Mouse (Mus musculus): ENCODE data around the gene Zfp568. TPM values are rescaled to one million over a fixed set of nuclear protein-coding genes. Genes with fewer than 3 reads are reported as not detected.

The Zfp568 gene
- total and polyA plus RNA-seq, 3 experiments, result 10.6 to 12.6 (median 11.5) TPM

DNA sequence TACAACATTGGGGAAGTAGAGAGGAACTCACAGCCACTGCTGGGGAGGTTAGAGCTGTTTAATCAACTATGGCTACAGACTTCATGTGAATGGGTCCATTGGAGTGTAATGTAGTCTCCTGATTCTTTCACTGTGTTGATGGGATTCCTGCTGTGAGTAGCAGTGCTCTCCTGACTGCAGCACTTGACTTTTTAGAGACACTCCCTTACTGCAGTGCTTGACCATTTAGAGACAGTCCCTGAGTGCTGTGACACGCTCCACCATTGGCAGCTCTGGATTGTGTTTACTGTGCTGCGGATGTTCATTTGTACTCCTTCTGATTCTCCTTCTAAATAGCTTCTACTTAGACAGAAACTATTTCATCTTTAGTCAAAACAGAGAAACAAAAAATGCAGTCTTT lies 41.0 kb upstream of the Zfp568 start:
- no peak overlapping the region for H3K9ac ChIP-seq (ENCODE audit: insufficient read depth, low read depth)
- TF ChIP-seq MXI1 (IDR thresholded peaks at IDR 0.05; ENCODE audit: low read depth, low read length) (no peak), USF1 (IDR thresholded peaks at IDR 0.05; ENCODE audit: low read depth, low read length) (no peak), PAX5 (IDR thresholded peaks at IDR 0.05; ENCODE audit: low read length) (no peak), MYC (IDR thresholded peaks at IDR 0.05; ENCODE audit: low read depth, low read length) (no peak), MAFK (IDR thresholded peaks at IDR 0.05; ENCODE audit: insufficient replicate concordance, low read length) (no peak)
- H3K4me2 ChIP-seq (ENCODE audit: insufficient read depth, low read depth, poor library complexity, severe bottlenecking), result no peak overlapping the region
- no peak for DNase-seq (ENCODE audit: extremely low read depth)
- H3K4me1 ChIP-seq (ENCODE audit: control insufficient read depth in 1 of 2, insufficient read depth in 2 of 2), result peaks cover 15 to 25% of the 10 kb centered on the region in 2 experiments
- H3K9me3 ChIP-seq (replicated peaks; ENCODE audit: low read length), result peaks cover 4% of the 10 kb centered on the region
- in situ Hi-C loops (cut with MboI; ENCODE audit: low pct_ligation_motif_present, low pct_unique_long_range_greater_than_20kb, low sequenced_read_pairs), result no loop called here
- H3K27me3 ChIP-seq (replicated peaks), result no peaks in the 10 kb centered on the region
- H3K27ac ChIP-seq (ENCODE audit: insufficient read depth, low read depth), result no peak overlapping the region
- dilution Hi-C loops (cut with MboI; ENCODE audit: extremely low pct_ligation_motif_present, extremely low pct_unique_long_range_greater_than_20kb, low sequenced_read_pairs), result no loop called here
- no peak overlapping the region for H3K4me3 ChIP-seq (replicated peaks in 1 of 3; ENCODE audit: low read depth in 2 of 3, low read length in 2 of 3, poor library complexity in 1 of 3)
- H3K36me3 ChIP-seq (replicated peaks in 1 of 2; ENCODE audit: control insufficient read depth in 1 of 2, insufficient read depth in 1 of 2, low read length in 1 of 2), result peaks cover 20 to 52% of the 10 kb centered on the region in 2 experiments
- no peaks in the 10 kb centered on the region for H3K79me2 ChIP-seq (replicated peaks; ENCODE audit: control insufficient read depth, extremely low read depth, insufficient read depth, poor library complexity, severe bottlenecking)

- dilution Hi-C loops (cut with MboI; ENCODE audit: extremely low pct_ligation_motif_present, extremely low pct_unique_long_range_greater_than_20kb, low sequenced_read_pairs) (no loop called here), in situ Hi-C loops (cut with MboI; ENCODE audit: low pct_ligation_motif_present, low pct_unique_long_range_greater_than_20kb, low sequenced_read_pairs) (no loop called here)
- TF ChIP-seq MYC (IDR thresholded peaks at IDR 0.05; ENCODE audit: low read depth, low read length), result no peak
- no peak for TF ChIP-seq POLR2A (IDR thresholded peaks at IDR 0.05; ENCODE audit: low read depth, low read length)
- no peak for TF ChIP-seq MAX (IDR thresholded peaks at IDR 0.05; ENCODE audit: low read length)
- no peak for TF ChIP-seq E2F4 (IDR thresholded peaks at IDR 0.05; ENCODE audit: insufficient replicate concordance, low read depth, low read length)
Observed at GRCm38 (mm10) chr7:29943720-29944119, 40.0 kb upstream of the Zfp568 start.

GRCm38 (mm10) chr7:29944201-29944600 lies 39.6 kb upstream of the Zfp568 start:
- dilution Hi-C loops (cut with MboI; ENCODE audit: extremely low pct_ligation_motif_present, extremely low pct_unique_long_range_greater_than_20kb, low sequenced_read_pairs), result no loop called here
- Histone ChIP-seq H3K79me2 (replicated peaks; ENCODE audit: control insufficient read depth, extremely low read depth, insufficient read depth, poor library complexity, severe bottlenecking) (no peaks in the 10 kb centered on the region), H3K27ac (ENCODE audit: insufficient read depth, low read depth) (no peak overlapping the region), H3K4me2 (ENCODE audit: insufficient read depth, low read depth, poor library complexity, severe bottlenecking) (no peak overlapping the region), H3K9ac (ENCODE audit: insufficient read depth, low read depth) (no peak overlapping the region), H3K4me1 (ENCODE audit: control insufficient read depth in 1 of 2, insufficient read depth in 2 of 2) (peaks cover 11 to 12% of the 10 kb centered on the region in 2 experiments), H3K36me3 (replicated peaks in 1 of 2; ENCODE audit: control insufficient read depth in 1 of 2, insufficient read depth in 1 of 2, low read length in 1 of 2) (peaks cover 22 to 60% of the 10 kb centered on the region in 2 experiments), H3K27me3 (replicated peaks) (no peaks in the 10 kb centered on the region), H3K4me3 (replicated peaks in 1 of 3; ENCODE audit: low read depth in 2 of 3, low read length in 2 of 3, poor library complexity in 1 of 3) (no peak overlapping the region), H3K9me3 (replicated peaks; ENCODE audit: low read length) (peaks cover 4% of the 10 kb centered on the region)
- no peak for DNase-seq (ENCODE audit: extremely low read depth)
- in situ Hi-C loops (cut with MboI; ENCODE audit: low pct_ligation_motif_present, low pct_unique_long_range_greater_than_20kb, low sequenced_read_pairs), result no loop called here
- no peak for TF ChIP-seq SMC3 (IDR thresholded peaks at IDR 0.05; ENCODE audit: low read depth, low read length)
- TF ChIP-seq BHLHE40 (IDR thresholded peaks at IDR 0.05; ENCODE audit: low read depth, low read length), result no peak
- no peak for TF ChIP-seq MXI1 (IDR thresholded peaks at IDR 0.05; ENCODE audit: low read depth, low read length)
- no peak for TF ChIP-seq ETS1 (conservative IDR thresholded peaks at IDR 0.05; ENCODE audit: low read depth, low read length)
- no peak for TF ChIP-seq KAT2A (IDR thresholded peaks at IDR 0.05; ENCODE audit: insufficient replicate concordance, low read length)
- no peak for TF ChIP-seq UBTF (IDR thresholded peaks at IDR 0.05; ENCODE audit: low read depth, low read length)
- no peak for TF ChIP-seq EP300 (IDR thresholded peaks at IDR 0.05; ENCODE audit: low read length)
- TF ChIP-seq ZMIZ1 (IDR thresholded peaks at IDR 0.05; ENCODE audit: low read depth, low read length), result no peak
- no peak for TF ChIP-seq ZNF384 (IDR thresholded peaks at IDR 0.05; ENCODE audit: low read depth, low read length)
- TF ChIP-seq ELF1 (IDR thresholded peaks at IDR 0.05; ENCODE audit: low read depth, low read length), result no peak
- TF ChIP-seq ZC3H11A (IDR thresholded peaks at IDR 0.05; ENCODE audit: low read depth, low read length), result no peak
- TF ChIP-seq RAD21 (IDR thresholded peaks at IDR 0.05; ENCODE audit: low read depth, low read length), result no peak
- no peak for TF ChIP-seq JUN (IDR thresholded peaks at IDR 0.05; ENCODE audit: insufficient read depth, low read depth, low read length)
- TF ChIP-seq CHD1 (IDR thresholded peaks at IDR 0.05; ENCODE audit: low read depth, low read length), result no peak
- TF ChIP-seq MEF2A (IDR thresholded peaks at IDR 0.05; ENCODE audit: borderline replicate concordance, low read depth, low read length), result no peak
- no peak for TF ChIP-seq CTCF (conservative IDR thresholded peaks at IDR 0.05 in 1 of 2, IDR thresholded peaks at IDR 0.05 in 1 of 2; ENCODE audit: low read depth in 2 of 2, low read length in 2 of 2)
- TF ChIP-seq TCF12 (IDR thresholded peaks at IDR 0.05; ENCODE audit: low read depth, low read length), result no peak
- no peak for TF ChIP-seq USF1 (IDR thresholded peaks at IDR 0.05; ENCODE audit: low read depth, low read length)
- no peak for TF ChIP-seq HCFC1 (IDR thresholded peaks at IDR 0.05; ENCODE audit: low read depth, low read length)
- TF ChIP-seq RCOR1 (conservative IDR thresholded peaks at IDR 0.05; ENCODE audit: low read depth, low read length), result no peak

More at GRCm38 (mm10) chr7:29943720-29944119, 40.0 kb upstream of the Zfp568 start:
- Histone ChIP-seq H3K79me2 (replicated peaks; ENCODE audit: control insufficient read depth, extremely low read depth, insufficient read depth, poor library complexity, severe bottlenecking) (no peaks in the 10 kb centered on the region), H3K4me2 (ENCODE audit: insufficient read depth, low read depth, poor library complexity, severe bottlenecking) (no peak overlapping the region), H3K4me3 (replicated peaks in 1 of 3; ENCODE audit: low read depth in 2 of 3, low read length in 2 of 3, poor library complexity in 1 of 3) (no peak overlapping the region), H3K9me3 (replicated peaks; ENCODE audit: low read length) (peaks cover 4% of the 10 kb centered on the region), H3K4me1 (ENCODE audit: control insufficient read depth in 1 of 2, insufficient read depth in 2 of 2) (peaks cover 11 to 16% of the 10 kb centered on the region in 2 experiments), H3K27me3 (replicated peaks) (no peaks in the 10 kb centered on the region), H3K36me3 (replicated peaks in 1 of 2; ENCODE audit: control insufficient read depth in 1 of 2, insufficient read depth in 1 of 2, low read length in 1 of 2) (peaks cover 22 to 55% of the 10 kb centered on the region in 2 experiments), H3K9ac (ENCODE audit: insufficient read depth, low read depth) (no peak overlapping the region), H3K27ac (ENCODE audit: insufficient read depth, low read depth) (no peak overlapping the region)
- DNase-seq (ENCODE audit: extremely low read depth), result no peak

Data from CH12.LX (cell line).